Mouse (Mus musculus) G1E (cell line): ENCODE measurements around the gene Skiv2l. TPM values are rescaled to one million over a fixed set of nuclear protein-coding genes. Genes with fewer than 3 reads are reported as not detected.
A peak's percentile ranks its signal among the peaks of the same experiment; 100 is the strongest.

ENCODE experiments used
- ATAC-seq: 2 replicates; pipeline ENCODE4 v1.8.0; 2016; ENCODE audit warnings: mild to moderate bottlenecking; ENCODE audit not compliant: insufficient number of reproducible peaks, poor library complexity, low FRiP score, severe bottlenecking; ENCODE audit errors: extremely low read depth
- DNase-seq: peaks from one replicate; pipeline ENCODE4 v3.0.0; 2012; ENCODE audit warnings: low spot score
- H3K27me3 ChIP-seq: 2 replicates; pipeline ENCODE4 v1.6.1; 2012; ENCODE audit warnings: mild to moderate bottlenecking, low read length, inconsistent platforms; ENCODE audit not compliant: insufficient read depth
- H3K36me3 ChIP-seq: replicated peaks from 2 replicates; pipeline ENCODE3; 2012; ENCODE audit warnings: mild to moderate bottlenecking, inconsistent platforms
- H3K4me1 ChIP-seq: 2 replicates; pipeline ENCODE4 v1.6.1; 2012; ENCODE audit warnings: low read depth, low read length, inconsistent platforms, mixed read lengths; ENCODE audit not compliant: insufficient read depth
- H3K4me3 ChIP-seq: 2 replicates; pipeline ENCODE4 v1.5.1; 2012; ENCODE audit warnings: low read depth, mild to moderate bottlenecking, inconsistent platforms, low read length, moderate library complexity, mixed read lengths
- H3K9me3 ChIP-seq: replicated peaks from 2 replicates; pipeline ENCODE4 v1.6.1; 2012; ENCODE audit warnings: inconsistent platforms
- CTCF ChIP-seq: IDR thresholded peaks from 2 replicates; pipeline ENCODE4 v1.5.1; 2012; ENCODE audit warnings: low read depth, low read length, inconsistent platforms, mixed read lengths
- GATA1 ChIP-seq: IDR thresholded peaks from 2 replicates; pipeline ENCODE4 v1.6.1; 2012; ENCODE audit warnings: borderline replicate concordance, low read length, inconsistent platforms, mixed read lengths
- GATA2 ChIP-seq: IDR thresholded peaks from 2 replicates; pipeline ENCODE4 v1.6.1; 2012; ENCODE audit warnings: low read depth, low read length, inconsistent platforms, borderline replicate concordance
- POLR2AphosphoS5 ChIP-seq: IDR thresholded peaks from 2 replicates; pipeline ENCODE4 v1.6.1; 2012; ENCODE audit warnings: low read depth, low read length, inconsistent platforms; ENCODE audit not compliant: insufficient replicate concordance
- TAL1 ChIP-seq: conservative IDR thresholded peaks from 2 replicates; pipeline ENCODE4 v1.6.1; 2012; ENCODE audit warnings: low read depth, low read length, inconsistent platforms, mixed read lengths
- polyA plus RNA-seq: library from polyadenylated mRNA; stranded (reverse); fragments of >175 nt; gene quantifications from 2 replicates; pipeline ENCODE4 v1.2.3, GENCODE M21; 2012
- total RNA-seq, 2 experiments: library from RNA; stranded (forward) in 1 of 2; stranded (reverse) in 1 of 2; fragments of 200-1000 nt in 1 of 2; fragments of >200 nt in 1 of 2; fragmentation: Nextera tagmentation in 1 of 2; gene quantifications; 2 replicates each; pipeline ENCODE4 v1.2.3; 2014 to 2017

Skiv2l gene
- total and polyA plus RNA-seq, 3 experiments: 37.9 to 54.7 (median 45.3) TPM

DNA sequence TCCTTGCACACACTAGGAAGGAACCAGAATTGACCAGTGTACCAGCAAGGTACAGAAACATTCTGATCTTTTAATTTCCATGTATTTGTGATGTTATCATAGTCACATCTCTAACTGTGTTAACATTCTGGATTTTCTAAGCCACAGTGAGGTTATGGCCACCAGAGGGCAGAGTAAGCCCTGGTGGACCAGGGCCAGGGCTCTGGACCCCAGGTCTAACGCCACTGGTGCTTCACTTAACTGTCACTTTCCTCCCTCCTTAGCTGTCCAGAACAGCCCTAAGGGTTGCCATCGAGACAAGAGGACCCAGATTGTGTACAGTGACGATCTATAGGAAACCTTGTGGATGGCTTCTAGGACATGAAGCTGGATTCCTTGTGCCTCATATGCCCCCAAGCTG, 5.8 kb upstream of the Skiv2l start:
- Histone ChIP-seq H3K9me3 (no peaks in the 10 kb centered on the region), H3K4me1 (peaks cover 39% of the 10 kb centered on the region), H3K36me3 (peaks cover 73% of the 10 kb centered on the region), H3K4me3 (no peak overlapping the region), H3K27me3 (peaks cover 7% of the 10 kb centered on the region)
- TF ChIP-seq CTCF (peak; percentile 60; the same call in 1 of the 2 replicates), POLR2AphosphoS5 (no peak)
- ATAC-seq (no peak), DNase-seq (no peak)

DNA sequence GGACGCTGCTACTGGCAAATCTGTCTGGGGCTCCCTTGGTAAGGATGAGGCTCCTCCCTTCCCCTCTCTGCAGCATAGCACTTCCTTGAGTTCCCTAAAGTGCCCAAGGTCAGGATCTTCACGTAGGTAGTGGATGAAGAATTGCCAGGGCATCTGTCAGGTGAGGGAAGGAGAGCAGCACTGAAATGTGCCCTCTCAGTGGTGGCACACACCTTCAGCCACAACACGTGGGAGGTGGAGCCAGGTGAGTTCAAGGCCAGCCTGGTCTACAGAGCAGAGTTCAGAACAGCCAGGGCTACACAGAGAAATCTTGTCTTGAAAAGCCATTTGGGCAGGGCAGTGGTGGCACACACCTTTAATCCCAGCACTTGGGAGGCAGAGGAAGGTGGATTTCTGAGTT, 4.8 kb upstream of the Skiv2l start:
- no peak for TF ChIP-seq TAL1
- TF ChIP-seq GATA1: no peak
- TF ChIP-seq GATA2: no peak
- no peak for TF ChIP-seq CTCF
- TF ChIP-seq POLR2AphosphoS5: no peak
- no peak for DNase-seq
- no peak for ATAC-seq
- peaks cover 41% of the 10 kb centered on the region for H3K4me1 ChIP-seq
- peaks cover 73% of the 10 kb centered on the region for H3K36me3 ChIP-seq
- no peaks in the 10 kb centered on the region for H3K9me3 ChIP-seq
- H3K4me3 ChIP-seq: no peak overlapping the region
- no peaks in the 10 kb centered on the region for H3K27me3 ChIP-seq

DNA sequence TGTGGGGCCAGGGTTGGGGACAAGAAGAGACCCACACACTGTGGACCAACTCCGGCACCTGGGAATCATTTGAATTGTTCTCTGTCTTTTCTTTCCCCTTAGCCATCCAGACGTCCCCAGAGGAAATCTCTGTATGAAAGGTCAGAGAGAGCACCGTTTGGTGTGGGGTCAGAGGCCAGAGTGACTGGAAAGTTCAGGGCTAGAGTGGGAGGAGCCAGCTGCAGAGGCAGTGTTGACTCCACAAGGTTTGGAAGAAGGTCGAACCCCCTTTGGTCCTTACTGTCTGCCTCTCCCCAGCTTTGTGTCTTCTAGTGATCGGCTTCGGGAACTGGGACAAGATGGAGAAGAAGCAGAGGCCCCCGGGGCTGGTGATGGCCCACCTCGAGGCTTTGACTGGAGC, 3.5 kb upstream of the Skiv2l start:
- no peak for ATAC-seq
- no peaks in the 10 kb centered on the region for H3K27me3 ChIP-seq
- DNase-seq: no peak
- TF ChIP-seq GATA2 (no peak), POLR2AphosphoS5 (no peak), CTCF (no peak), TAL1 (no peak), GATA1 (no peak)
- no peaks in the 10 kb centered on the region for H3K9me3 ChIP-seq
- H3K4me1 ChIP-seq: peaks cover 42% of the 10 kb centered on the region
- peaks cover 79% of the 10 kb centered on the region for H3K36me3 ChIP-seq
- H3K4me3 ChIP-seq: no peak overlapping the region

DNA sequence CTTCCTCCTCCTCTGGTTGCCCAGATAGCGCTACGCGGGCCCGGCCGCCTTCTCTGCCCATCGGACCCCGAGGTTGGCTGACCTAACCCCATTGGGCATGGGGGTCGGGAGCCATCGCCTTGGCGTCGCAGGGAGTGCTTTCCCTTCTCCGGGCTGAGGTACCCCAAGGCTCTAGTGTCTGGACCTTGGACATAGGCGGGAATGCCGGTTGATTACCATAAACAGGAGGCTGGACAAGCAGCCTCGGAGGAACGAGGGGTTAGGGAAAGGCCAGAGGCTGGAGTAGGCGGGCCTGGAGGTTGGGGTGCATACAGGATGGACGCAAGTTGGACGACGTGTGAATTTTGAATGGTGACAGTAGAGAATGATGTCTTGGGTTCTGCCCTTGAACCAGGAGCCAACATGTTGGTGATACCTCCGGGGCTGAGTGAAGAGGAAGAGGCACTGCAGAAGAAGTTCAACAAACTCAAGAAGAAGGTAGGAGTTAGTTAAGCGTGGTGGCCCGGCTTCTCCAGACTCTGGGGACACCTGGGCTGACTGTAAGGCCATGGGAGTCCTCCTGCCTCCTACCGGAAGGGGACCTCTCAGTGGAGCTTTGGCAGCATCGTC, 611 bp upstream of the Skiv2l start:
- peaks cover 53% of the 10 kb centered on the region for H3K4me1 ChIP-seq
- peak overlapping the region; percentile 82 for H3K4me3 ChIP-seq
- DNase-seq (no peak), ATAC-seq (no peak)
- H3K27me3 ChIP-seq: no peaks in the 10 kb centered on the region
- no peaks in the 10 kb centered on the region for H3K9me3 ChIP-seq
- peaks cover 80% of the 10 kb centered on the region for H3K36me3 ChIP-seq
- TF ChIP-seq POLR2AphosphoS5 (no peak), GATA1 (no peak), TAL1 (no peak), GATA2 (no peak), CTCF (no peak)

DNA sequence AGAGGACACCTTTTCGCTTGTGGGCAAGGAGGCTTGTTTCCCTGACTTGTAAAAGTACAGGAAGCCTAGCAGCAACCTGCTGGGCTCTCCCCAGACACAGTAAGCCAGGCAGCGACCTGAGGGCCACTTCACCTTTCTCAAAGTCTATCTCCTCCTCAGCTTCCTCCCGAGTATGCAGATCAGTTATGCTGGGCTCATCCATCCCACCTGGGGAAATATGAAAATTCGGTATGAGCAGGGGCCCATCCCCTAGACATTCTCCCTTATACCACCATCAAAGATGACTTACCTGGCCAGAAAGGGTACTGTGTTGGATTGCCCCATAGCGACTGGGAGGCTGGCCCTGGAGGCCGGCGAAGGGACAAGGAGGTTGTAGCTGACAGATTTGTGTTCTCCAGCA, 2.4 kb downstream of the Skiv2l start:
- no peak for ATAC-seq
- DNase-seq: no peak
- Histone ChIP-seq H3K9me3 (no peaks in the 10 kb centered on the region), H3K27me3 (no peaks in the 10 kb centered on the region), H3K36me3 (peaks cover 80% of the 10 kb centered on the region), H3K4me1 (peaks cover 47% of the 10 kb centered on the region), H3K4me3 (no peak overlapping the region)
- no peak for TF ChIP-seq CTCF
- no peak for TF ChIP-seq POLR2AphosphoS5
- no peak for TF ChIP-seq GATA1
- no peak for TF ChIP-seq TAL1
- TF ChIP-seq GATA2: no peak

DNA sequence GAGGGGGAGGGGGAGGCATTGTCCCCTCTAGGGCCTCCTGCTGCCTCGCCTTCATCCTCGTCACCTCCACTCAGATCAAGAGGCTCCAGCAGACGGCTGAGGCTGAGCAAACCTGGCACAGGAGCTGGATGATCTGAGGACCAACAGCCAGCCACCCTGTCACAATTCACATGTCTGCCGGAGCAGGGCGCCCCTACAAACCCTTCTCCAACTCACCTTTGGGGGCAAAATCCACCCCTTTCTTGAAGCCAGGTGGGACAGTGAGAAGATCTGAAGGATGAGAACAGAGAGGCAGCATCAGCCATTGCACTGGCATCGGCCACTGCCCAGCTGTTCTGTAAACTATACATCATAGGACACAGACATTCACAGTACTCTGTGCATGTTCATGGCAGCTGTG, 2.8 kb downstream of the Skiv2l start:
- H3K9me3 ChIP-seq: no peaks in the 10 kb centered on the region
- no peak overlapping the region for H3K4me3 ChIP-seq
- H3K4me1 ChIP-seq: peaks cover 44% of the 10 kb centered on the region
- no peak for TF ChIP-seq GATA1
- no peak for TF ChIP-seq GATA2
- no peak for TF ChIP-seq TAL1
- no peak for TF ChIP-seq CTCF
- TF ChIP-seq POLR2AphosphoS5: no peak
- H3K36me3 ChIP-seq: peaks cover 80% of the 10 kb centered on the region
- DNase-seq: no peak
- no peaks in the 10 kb centered on the region for H3K27me3 ChIP-seq
- ATAC-seq: no peak
